ENCODE assay signal across 19 mouse cellular contexts in the genomic region with DNA sequence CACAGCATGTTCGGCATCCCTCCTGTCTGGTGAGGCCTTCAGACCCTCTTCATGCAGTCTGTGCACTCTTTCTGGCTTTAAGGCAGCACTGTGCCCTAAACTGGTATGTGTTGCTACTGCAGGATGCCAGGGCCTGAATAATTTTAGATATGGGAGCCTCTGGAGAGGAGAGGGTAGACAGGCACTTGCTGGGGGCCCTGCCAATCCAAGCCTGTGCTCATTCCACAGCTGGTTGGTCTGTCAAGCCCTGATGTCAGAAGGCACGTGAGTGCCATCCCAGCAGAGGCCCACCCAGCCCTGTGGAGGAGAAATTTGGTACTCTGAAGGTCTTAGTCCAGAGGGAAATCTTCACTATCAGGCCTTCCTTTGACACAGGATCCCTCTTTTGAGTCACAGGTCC. TPM values are rescaled to one million over a fixed set of nuclear protein-coding genes. Genes with fewer than 3 reads are reported as not detected.
DNase-seq lines count a peak whose midpoint lies in the region; ATAC-seq lines count a peak whose summit lies in the region.
"Had no signal": no experiment of that assay in that cellular context is flagged by ENCODE, and none has a peak within 500 bp of the region (broad histone marks: within the 10 kb centered on the region; RNA-seq: fewer than 3 reads in every experiment).

No protein-coding gene starts in this region.

- no peak overlapping the region for H3K4me2 ChIP-seq in hindbrain, embryonic 12.5 days (replicated peaks)
- H3K4me2 ChIP-seq in hindbrain, embryonic 14.5 days (replicated peaks): no peak overlapping the region
- H3K4me2 ChIP-seq: limb, embryonic 15.5 days had no signal

- 68% methylated on average over 2 of the region's 2 CpGs for WGBS in hindbrain, embryonic 12.5 days
- WGBS in hindbrain, embryonic 14.5 days: 40% methylated on average over 2 of the region's 2 CpGs
- 79% methylated on average over 2 of the region's 2 CpGs for WGBS in embryonic facial prominence, embryonic 10.5 days

- no peak overlapping the region for H3K9ac ChIP-seq in hindbrain, embryonic 12.5 days
- no peak overlapping the region for H3K9ac ChIP-seq in hindbrain, embryonic 14.5 days
- H3K9ac ChIP-seq: limb, embryonic 15.5 days had no signal

- no peaks in the 10 kb centered on the region for H3K27me3 ChIP-seq in hindbrain, embryonic 12.5 days
- H3K27me3 ChIP-seq in hindbrain, embryonic 14.5 days (ENCODE audit: control insufficient read depth, insufficient read depth, low read length): no peaks in the 10 kb centered on the region
- H3K27me3 ChIP-seq in embryonic facial prominence, embryonic 10.5 days (replicated peaks; ENCODE audit: low read depth, poor library complexity, severe bottlenecking): no peaks in the 10 kb centered on the region
- H3K27me3 ChIP-seq: limb, embryonic 15.5 days; megakaryocyte, embryonic 14.5 days; Patski had no signal

- no peaks in the 10 kb centered on the region for H3K9me3 ChIP-seq in hindbrain, embryonic 12.5 days (replicated peaks)
- H3K9me3 ChIP-seq in hindbrain, embryonic 14.5 days (ENCODE audit: control insufficient read depth, low read length): no peaks in the 10 kb centered on the region
- no peaks in the 10 kb centered on the region for H3K9me3 ChIP-seq in embryonic facial prominence, embryonic 10.5 days
- H3K9me3 ChIP-seq: limb, embryonic 15.5 days; megakaryocyte, embryonic 14.5 days had no signal

- intact Hi-C loops in heart, postnatal 25 days (cut with DNase I): loop anchor here (5.0 kb wide), 1 partner anchor 73 kb away; no protein-coding TSS in a partner anchor

- 0 out of 2 replicates have a peak, but pooled peaks cover 3% of the 10 kb centered on the region for H3K36me3 ChIP-seq in hindbrain, embryonic 12.5 days
- H3K36me3 ChIP-seq in hindbrain, embryonic 14.5 days (replicated peaks; ENCODE audit: control insufficient read depth, insufficient read depth): peaks cover 23% of the 10 kb centered on the region; the same call in 1 of the 2 replicates
- peaks cover 21% of the 10 kb centered on the region; the same call in 1 of the 2 replicates for H3K36me3 ChIP-seq in embryonic facial prominence, embryonic 10.5 days (replicated peaks)

- ATAC-seq in hindbrain, embryonic 12.5 days (ENCODE audit: low FRiP score): no peak
- no peak for ATAC-seq in hindbrain, embryonic 14.5 days (ENCODE audit: low FRiP score)
- no peak for ATAC-seq in megakaryocyte-erythroid progenitor cell, adult 5-6 weeks (replicated peaks; ENCODE audit: low FRiP score, low TSS enrichment, poor library complexity, severe bottlenecking)
- ATAC-seq: activated CD4-positive, CD25-positive, alpha-beta regulatory T cell, adult 4 months; Patski had no signal

- peak; percentile 39 for DNase-seq in gastrocnemius, adult 18-20 months (ENCODE audit: low spot score)
- DNase-seq in gastrocnemius, postnatal 4 days (ENCODE audit: low spot score in 2 of 2): no peak
- no peak for DNase-seq in hindbrain, embryonic 14.5 days (ENCODE audit: low spot score)
- no peak for DNase-seq in embryonic facial prominence, embryonic 10.5 days (ENCODE audit: low spot score)
- DNase-seq in heart, postnatal 25 days (ENCODE audit: low spot score): peak; percentile 19
- no peak for DNase-seq in frontal cortex, postnatal 36 days (ENCODE audit: low spot score in 2 of 2)
- DNase-seq: adrenal gland, postnatal 25 days; cerebellum, adult 9-10 months; embryo, embryonic 11 days; kidney, adult 2 months; kidney, postnatal 14 days; lung, postnatal 10 days; right cerebral cortex, postnatal 14 days had no signal

- no peak overlapping the region for H3K4me3 ChIP-seq in hindbrain, embryonic 12.5 days
- no peak overlapping the region for H3K4me3 ChIP-seq in hindbrain, embryonic 14.5 days (replicated peaks; ENCODE audit: low read length)
- no peak overlapping the region for H3K4me3 ChIP-seq in embryonic facial prominence, embryonic 10.5 days
- H3K4me3 ChIP-seq: limb, embryonic 15.5 days; megakaryocyte, embryonic 14.5 days had no signal

- H3K27ac ChIP-seq in hindbrain, embryonic 12.5 days: peak overlapping the region; percentile 12; the same call in 1 of the 2 replicates
- H3K27ac ChIP-seq in hindbrain, embryonic 14.5 days: no peak overlapping the region
- H3K27ac ChIP-seq in embryonic facial prominence, embryonic 10.5 days (replicated peaks): peak overlapping the region; percentile 75; the same call in 1 of the 2 replicates
- H3K27ac ChIP-seq: limb, embryonic 15.5 days had no signal

- H3K4me1 ChIP-seq in hindbrain, embryonic 12.5 days: peaks cover 9% of the 10 kb centered on the region
- 0 out of 2 replicates have a peak, but pooled peaks cover 9% of the 10 kb centered on the region for H3K4me1 ChIP-seq in hindbrain, embryonic 14.5 days (replicated peaks; ENCODE audit: control insufficient read depth, insufficient read depth, low read length)
- peaks cover 15% of the 10 kb centered on the region for H3K4me1 ChIP-seq in embryonic facial prominence, embryonic 10.5 days

RNA-seq across cellular contexts. Expression of gene Otulin, which starts 49.7 kb away (rescaled TPM):
- 10 to 100 TPM; 17.8 to 28.3 TPM for total RNA-seq in gastrocnemius, adult 18-20 months (2021)
- total RNA-seq in gastrocnemius, postnatal 4 days (2021): 10 to 100 TPM; 23.8 to 28.1 TPM
- polyA plus RNA-seq in hindbrain, embryonic 12.5 days (2016; fragmentation: Nextera tagmentation; extraction: Ambion mirVana): 29.7 TPM in 2 replicates
- polyA plus RNA-seq in hindbrain, embryonic 14.5 days (2014; fragmentation: Nextera tagmentation; extraction: Ambion mirVana): 30.0 and 31.4 TPM in 2 replicates
- polyA plus RNA-seq in embryonic facial prominence, embryonic 10.5 days (2016; fragmentation: Nextera tagmentation; extraction: Ambion mirVana): 26.4 and 27.7 TPM in 2 replicates
- 10 to 100 TPM; 22.4 to 26.8 TPM for total RNA-seq in heart, postnatal 25 days (2021)
- total RNA-seq in megakaryocyte-erythroid progenitor cell, adult 5-6 weeks (2014; fragmentation: Nextera tagmentation): 36.3 and 51.2 TPM in 2 replicates
- 31.0 and 32.2 TPM in 2 replicates for total RNA-seq in megakaryocyte-erythroid progenitor cell, adult 5-6 weeks (2017)

Comparison
In these comparisons a context has a peak if more than half of its experiments do, and no peak if none do; other contexts are left out.
1. DNase-seq: peak in gastrocnemius, adult 18-20 months (single experiment) and heart, postnatal 25 days (single experiment); none in gastrocnemius, postnatal 4 days (0 of 2), hindbrain, embryonic 14.5 days (single experiment), embryonic facial prominence, embryonic 10.5 days (single experiment) and frontal cortex, postnatal 36 days (0 of 2).